Mouse (Mus musculus): ENCODE results near the gene Catsperd.
"Not testable (repeated sequence)": the region's sequence is repeated elsewhere in the genome, so short reads cannot be mapped to it uniquely, and the experiment has no call there.

Gene Catsperd

DNA sequence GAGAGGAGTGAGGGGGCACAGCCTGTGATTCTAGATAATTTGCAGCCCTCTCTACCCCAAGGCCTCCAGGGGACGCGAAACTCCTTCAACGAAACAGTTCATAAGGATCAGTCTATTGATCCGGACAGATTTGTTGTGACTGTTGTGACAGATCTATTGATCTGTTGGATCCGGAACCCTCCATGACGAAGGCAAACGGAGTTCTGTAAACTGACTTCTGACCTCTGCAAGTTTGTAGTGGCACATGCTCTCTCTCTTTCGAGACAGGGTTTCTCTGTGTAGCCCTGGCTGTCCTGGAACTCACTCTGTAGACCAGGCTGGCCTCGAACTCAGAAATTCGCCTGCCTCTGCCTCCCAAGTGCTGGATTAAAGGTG lies 15.4 kb upstream of the Catsperd start:
- not testable (repeated sequence) for DNase-seq (ENCODE audit: low spot score in 2 of 2)

DNA sequence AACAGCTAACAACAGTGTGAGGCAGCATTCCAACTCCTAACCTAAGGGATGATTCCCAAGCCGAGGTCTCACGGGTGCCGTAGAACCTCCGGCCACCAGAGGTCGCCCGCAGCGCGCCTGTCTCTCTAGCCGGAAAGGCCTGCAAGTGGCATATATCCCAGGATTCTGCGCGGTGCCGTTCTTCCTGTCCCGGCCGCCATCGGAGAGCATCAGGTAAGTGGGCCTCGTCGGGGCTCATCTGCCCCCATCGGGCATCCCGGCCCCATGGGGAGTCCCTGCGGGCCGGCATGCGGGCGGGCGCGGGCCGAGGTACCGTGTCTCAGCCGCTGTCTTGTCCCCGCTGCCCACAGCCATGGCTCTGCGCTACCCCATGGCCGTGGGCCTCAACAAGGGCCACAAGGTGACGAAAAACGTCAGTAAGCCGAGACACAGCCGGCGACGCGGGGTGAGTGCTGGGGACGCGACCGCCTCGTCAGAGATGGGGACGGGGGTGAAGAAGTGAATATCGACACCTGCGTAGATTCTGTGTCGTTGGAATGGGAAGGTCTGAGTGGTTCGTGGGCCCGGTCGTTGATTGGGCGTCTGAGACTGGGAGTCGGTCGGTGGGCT lies 14.6 kb upstream of the Catsperd start, which contains the start of gene Rpl36:
Gene Rpl36 (plus strand): TSS at position 181 of the 609 bp plus-strand sequence.
- DNase-seq (ENCODE audit: low spot score in 2 of 2): peak; percentile 83 to 92

DNA sequence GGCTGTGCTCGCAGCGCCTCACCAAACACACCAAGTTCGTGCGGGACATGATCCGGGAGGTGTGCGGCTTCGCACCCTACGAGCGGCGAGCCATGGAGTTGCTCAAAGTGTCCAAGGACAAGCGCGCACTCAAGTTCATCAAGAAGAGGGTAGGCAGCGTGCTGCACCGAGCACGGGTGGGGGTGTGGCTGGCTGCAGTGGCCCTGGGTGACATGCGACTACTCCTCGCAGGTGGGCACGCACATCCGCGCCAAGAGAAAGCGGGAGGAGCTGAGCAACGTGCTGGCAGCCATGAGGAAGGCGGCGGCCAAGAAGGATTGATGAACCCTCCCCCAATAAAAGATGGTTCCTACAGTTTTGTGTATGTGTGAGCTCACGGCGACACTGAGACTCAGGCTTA lies 14.1 kb upstream of the Catsperd start:
- DNase-seq (ENCODE audit: low spot score in 2 of 2): not testable (repeated sequence)

DNA sequence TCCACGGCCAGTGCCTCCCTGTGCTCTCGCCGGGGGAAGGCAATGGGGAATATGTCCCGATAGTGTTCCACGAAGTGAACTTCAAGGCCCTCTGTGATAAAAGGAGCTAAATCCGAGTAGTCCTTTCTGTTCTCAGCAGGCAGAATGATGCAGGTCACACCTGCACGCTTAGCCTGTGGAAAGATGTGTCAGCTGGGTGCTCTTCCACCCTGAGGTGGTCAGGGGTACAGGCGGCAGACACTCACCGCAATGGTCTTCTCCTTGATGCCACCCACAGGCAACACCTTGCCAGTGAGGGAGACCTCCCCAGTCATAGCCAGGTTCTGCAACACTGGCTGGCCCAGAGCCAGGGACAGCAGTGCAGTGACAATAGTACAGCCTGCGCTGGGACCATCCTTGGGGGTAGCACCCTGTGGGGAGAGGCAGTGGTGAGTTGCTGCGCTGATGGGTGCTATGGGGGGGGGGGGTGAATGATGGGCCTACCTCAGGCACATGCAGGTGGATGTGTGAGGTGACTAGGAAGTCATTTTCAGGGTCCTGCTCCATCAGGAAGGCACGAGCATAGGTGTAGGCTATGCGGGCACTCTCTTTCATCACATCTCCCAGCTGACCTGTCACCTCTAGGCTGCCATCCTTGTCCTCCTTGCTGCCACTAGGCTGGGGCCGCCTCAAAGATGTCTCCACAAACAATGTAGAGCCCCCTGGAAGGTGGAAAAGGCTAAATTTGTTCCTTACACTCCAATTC lies 13.4 kb upstream of the Catsperd start:
- DNase-seq (ENCODE audit: low spot score in 2 of 2): no peak

DNA sequence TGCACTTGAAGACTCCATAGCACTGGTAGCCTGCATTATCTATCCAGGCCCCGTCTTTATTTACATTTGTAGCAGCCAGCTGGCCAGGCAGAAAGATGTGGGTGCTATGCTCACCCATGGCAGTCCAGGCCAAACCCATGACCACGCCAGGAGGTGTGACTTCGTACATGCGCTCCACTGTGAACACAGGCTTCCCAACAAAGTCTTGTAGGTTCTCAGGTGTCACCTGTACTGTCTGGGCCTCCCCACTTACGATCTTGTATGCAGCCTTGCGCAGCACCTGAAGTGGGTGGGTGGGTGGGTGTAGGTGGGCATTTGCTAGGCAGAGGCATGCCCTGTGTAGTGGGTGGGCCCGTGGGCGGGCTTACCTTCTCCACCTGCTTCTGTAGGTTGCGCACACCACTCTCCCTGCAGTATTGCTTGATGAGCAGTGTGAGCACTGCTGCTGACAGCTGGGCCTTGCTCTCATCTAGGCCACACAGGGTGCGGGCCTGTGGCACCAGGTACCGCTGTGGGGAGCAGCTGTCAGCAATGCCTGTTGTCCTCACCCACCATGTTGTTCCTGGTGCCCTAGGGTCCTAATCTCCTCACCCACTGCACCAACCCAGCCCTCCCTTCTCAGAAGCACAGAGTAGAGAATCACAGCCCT lies 12.7 kb upstream of the Catsperd start:
- no peak for DNase-seq (ENCODE audit: low spot score in 2 of 2)

DNA sequence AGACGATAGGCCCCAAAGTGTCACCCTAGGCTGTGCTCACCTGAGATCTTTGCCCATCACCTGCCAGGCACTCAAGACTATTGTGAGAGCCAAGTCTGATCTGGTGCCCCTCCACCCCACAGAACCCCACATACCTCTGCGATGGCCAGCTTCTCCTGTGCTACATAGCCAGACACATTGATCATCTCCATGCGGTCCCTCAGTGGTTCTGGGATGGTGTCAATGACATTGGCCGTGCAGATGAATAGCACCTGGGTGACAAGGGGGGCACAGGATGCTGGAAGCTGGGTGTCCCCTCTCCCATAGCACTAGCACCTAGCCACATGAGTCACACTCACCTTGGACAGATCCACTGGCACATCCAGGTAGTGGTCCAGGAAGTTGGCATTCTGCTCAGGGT lies 12.2 kb upstream of the Catsperd start:
- DNase-seq (ENCODE audit: low spot score in 2 of 2): no peak

DNA sequence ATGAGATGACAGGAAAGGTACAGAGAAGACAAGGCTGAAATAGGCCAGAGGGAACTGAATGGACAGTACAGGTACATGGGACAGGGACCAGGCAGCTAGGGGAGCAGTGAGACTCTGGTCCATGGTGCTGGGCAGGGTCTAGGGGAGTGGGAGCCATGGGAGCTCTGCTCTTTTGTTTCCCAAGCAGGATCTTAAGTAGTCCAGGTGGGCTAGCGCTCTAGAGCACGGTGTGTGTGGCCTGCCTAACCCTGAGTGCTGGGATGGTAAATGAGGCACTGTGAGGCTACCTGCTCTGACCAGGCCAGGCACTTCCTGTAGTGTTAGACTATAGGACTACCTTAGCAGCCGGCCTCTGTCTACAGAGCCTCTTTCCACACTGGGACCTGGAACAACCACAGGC lies 11.2 kb upstream of the Catsperd start:
- DNase-seq (ENCODE audit: low spot score in 2 of 2): no peak

DNA sequence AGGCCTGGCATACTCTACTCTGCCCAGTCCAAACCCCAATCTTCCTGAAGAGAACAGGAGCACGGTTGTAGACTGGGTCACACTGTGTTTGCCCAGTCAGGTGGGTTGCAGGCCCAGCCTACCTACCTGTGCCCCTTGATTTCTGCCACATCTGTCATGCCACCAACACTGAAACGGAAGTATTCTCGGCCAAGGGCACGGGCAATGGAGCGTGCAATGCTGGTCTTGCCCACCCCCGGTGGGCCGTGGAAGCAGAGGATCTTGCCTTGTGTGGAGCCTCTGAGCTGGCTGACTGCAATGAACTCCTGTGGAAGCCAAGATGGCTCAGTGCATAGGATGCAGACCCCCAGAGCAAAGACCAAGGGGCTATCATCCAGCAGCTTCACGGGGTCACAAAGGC lies 10.3 kb upstream of the Catsperd start:
- DNase-seq (ENCODE audit: low spot score in 2 of 2): no peak

DNA sequence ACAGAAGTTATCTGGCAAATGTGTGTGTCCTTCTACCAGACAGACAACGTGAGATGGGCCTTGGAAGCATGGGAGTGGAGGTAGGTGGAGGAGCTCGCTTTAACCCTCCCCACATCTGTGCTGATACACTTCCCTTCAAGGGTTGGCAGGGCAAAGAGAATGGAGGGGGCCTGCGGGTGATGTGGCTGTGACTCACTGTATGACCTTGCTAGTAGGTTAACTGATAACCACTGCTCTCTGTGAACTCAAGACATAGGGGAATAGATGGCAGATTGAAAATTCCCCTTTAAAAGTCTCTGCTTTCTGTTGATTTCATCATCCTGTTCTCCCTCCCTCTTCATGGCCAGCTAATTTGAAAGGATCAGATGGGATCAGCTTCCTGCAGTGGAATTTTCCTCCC lies 2.4 kb upstream of the Catsperd start:
- no peak for DNase-seq (ENCODE audit: low spot score in 2 of 2)

DNA sequence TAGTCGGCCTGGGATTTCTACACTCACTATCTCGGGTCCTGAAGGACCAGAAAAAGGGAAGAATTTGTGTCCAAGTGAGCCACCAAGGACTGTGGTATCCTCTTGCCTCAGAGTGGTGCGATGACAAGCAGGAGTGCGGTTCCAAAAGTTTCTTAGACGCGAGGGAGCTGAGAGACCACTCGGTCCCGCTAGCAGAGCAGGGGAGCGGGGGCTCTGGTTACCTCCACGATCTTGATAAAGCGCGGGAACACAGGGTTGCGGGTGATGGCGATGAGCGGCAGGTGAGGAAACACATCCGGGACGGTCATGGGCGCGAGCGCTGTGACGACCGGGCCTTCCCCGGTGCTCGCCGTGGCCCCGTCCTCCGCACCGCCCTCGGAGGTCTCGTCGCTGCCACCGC lies 1.7 kb upstream of the Catsperd start:
- DNase-seq (ENCODE audit: low spot score in 2 of 2): no peak

DNA sequence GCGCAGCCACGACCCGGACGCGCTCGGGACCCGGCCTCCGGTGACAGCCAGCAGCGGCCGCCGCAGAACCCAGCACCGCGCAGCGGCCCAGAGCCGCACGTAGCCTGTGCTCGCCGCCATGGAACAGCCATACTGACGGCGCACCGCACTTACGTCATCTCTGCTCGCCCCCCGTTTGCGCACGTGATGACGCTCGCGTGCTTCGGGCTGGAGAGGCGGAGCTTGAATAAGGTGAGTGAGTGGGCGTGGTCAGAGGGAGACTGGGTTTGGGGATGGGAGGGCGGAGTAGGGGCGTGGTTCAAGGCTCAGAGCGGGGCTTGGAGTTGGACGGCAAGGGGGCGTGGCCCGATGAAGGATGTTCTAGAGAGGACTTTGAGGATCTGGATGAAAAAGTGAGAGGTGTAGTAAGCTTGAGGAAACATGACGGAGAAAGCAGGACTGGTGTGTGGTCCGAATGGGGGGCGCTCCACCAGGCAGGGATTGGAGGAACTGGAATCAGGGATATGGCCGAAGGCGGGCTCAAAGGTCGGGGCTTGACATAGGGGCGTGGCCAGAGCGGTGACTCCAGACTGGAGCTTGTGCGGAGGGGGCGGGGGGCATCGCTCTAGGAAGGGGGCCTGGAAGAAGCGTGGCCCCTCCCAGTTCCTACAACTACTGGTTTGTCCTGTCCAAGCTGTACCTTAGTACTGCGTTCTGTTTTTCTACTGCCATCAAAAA lies 1.0 kb upstream of the Catsperd start, which contains the start of gene Lonp1:
Gene Lonp1 (minus strand): TSS at position 134 of the 717 bp plus-strand sequence.
- DNase-seq (ENCODE audit: low spot score in 2 of 2): peak; percentile 94 to 95

DNA sequence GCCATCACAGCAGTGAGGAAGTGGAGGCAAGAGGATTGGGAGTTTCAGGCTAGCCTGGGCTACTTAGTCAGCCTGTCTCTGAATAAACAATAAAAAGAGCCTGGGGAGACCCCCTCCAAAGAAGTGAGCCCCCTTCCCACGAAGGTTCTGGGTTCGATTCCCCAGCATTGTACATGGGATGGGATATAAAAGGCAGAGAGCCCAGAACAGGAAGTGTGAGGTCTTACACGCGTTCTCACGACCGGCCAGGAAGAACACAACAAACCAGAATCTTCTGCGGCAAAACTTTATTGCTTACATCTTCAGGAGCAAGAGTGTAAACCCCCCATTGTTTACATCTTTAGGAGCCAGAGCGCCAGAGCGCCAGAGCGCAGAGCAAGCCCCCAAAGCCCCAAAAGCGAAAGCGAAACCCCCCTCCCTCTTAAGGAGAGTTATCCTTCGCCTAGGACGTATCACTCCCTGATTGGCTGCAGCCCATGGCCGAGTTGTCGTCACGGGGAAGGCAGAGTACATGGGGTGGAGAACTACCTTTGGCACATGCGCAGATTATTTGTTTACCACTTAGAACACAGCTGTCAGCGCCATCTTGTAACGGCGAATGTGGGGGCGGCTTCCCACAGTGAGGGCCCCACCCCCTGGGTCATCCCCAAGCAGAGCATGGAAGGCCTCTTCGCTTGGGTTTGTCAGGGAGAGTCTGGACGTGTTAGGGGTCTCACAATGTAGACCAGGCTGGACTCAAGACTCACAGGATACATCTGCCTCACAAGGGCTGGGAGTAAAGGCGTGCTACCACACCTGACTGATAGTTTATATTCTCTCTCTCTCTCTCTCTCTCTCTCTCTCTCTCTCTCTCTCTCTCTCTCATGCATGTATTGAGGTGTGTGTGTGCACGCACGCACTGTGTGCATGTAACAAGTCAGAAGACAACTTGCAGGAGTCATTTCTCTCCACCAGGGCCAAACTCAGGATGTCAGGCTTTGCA lies 2.1 kb downstream of the Catsperd start:
- not testable (repeated sequence) for DNase-seq (ENCODE audit: low spot score in 2 of 2)

DNA sequence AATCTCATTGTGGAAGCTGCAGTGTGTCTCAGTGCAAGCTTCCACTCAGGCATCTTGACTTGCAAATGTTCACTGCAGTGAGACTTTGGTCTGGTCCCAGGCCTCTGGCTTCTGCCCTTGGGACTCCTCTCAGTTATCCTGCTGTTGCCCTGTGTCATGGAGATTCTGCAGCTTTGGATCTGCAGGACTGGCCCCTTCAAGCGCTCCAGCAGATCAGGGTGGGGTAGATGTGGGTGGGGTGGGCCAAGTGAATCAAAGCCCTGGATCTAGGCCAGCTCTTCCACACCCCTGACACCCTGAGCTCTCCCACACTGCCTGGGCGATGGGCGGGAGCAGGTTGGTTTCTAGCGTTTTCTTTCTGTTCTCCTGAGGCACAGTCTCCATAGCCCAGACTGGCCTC lies 3.9 kb downstream of the Catsperd start:
- DNase-seq (ENCODE audit: low spot score in 2 of 2): no peak

DNA sequence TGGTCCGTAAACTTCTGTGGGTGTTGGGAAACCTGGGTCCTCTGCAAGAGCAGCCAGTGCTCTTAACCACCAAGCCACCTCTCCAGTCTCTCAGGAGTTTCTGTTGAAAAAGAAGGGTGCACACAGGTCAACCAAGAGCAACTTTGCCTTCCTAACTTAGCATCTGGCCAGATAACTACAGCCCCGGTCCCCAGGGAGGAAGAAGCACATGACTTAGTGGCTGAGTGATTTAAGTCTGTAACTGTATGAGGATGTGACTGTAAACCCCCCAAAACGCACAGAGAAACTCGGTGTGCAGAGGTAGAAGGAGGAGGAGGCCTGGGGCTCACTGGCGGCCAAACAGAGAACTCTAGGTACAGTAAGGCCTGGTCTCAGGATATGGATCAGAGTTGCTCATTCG lies 6.1 kb downstream of the Catsperd start:
- DNase-seq (ENCODE audit: low spot score in 2 of 2): no peak

DNA sequence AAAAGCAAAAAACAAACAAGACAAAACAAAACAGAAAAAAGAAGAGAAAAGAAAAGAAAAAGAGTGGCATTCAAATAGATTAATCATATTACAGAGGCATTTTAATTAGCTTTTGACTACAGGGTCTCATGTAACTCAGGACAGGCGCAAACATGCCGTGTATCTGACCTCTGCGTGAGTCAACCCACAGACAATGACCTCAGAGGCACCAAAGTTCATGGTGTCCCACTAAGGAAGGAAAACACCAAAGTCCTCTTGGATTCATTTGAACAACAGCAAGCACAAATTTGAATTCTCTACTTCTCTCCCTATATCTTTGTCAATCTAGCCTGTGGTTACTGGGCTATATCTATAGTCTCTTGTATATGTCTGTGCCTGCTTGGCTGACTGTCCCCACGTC lies 15.3 kb downstream of the Catsperd start:
- DNase-seq (ENCODE audit: low spot score in 2 of 2): no peak

DNA sequence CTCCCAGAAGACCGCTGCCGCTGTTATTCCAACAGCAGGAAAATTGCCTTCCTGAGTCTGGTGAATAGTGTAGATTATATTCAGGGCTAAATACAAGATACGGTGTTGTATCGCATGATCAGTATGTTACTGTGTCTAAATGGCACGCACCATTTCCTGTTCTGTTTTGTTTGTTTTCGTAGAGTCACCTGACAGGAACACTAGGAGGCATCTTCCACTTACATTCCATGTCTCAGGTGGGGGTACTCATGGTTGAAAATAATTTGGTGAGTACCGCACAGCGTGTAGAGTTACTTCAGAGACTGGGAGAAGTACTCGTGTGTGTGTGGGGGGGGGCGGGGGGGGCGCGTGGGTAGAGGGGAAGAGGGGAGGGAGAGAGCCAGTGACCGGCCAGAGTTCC lies 19.6 kb downstream of the Catsperd start:
- DNase-seq (ENCODE audit: low spot score in 2 of 2): no peak

DNA sequence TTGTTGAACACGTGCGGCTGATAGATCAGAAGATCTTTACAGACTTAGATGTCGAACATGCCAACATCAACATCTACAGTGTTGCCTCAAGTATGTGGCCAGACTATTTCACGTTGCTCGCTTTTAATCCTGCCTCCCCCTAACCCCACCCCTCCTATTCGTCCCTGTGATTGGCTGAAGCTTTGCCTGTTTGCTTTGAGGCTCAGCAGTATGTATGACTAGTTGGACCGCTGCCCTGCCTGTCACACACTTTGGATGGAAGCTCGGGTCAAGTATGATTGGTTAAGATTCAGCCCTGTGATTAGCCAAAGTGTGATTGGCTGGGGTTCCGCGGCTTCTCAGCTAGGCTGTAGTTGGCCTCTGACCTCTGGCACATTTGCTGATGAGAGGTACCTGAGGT lies 23.9 kb downstream of the Catsperd start:
- no peak for DNase-seq (ENCODE audit: low spot score in 2 of 2)

DNA sequence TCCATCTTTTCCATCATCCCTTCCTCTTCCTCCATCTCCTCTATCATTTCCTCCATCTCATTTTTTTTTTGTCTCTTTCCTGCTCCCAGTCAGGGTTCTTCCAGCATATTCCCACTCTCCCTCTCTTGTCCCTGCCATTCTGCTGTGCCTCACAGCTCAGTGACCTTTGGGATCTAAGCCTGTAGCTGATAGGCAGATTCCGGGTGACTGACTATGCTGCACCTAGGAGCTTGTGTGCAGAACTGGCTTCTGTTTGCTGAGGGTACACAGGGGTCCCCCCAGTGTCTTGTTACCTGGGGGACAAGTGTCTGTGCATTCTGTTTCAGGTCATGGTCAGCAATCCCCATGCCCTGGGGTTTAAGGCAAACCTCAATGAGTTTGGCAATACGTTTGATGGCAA lies 26.8 kb downstream of the Catsperd start:
- no peak for DNase-seq (ENCODE audit: low spot score in 2 of 2)

DNA sequence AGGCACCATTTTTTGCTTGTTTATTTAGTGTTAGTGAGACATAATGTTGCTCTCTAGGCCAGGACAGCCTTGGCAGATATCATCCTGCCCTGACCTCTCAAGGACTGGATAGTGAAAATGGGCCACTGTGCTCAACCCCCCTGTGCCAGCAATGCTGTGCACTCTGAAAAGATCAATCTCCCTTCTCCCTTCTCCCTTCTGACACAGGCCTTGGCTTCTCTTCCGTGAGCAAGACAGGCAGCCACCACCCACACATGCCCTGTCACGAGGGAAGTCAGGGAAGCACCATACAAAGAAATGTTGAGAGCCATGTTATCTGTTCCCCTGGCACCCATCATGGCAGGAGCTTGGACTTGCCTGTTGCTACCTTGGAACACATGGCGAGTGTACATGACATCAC lies 27.4 kb downstream of the Catsperd start:
- no peak for DNase-seq (ENCODE audit: low spot score in 2 of 2)

DNA sequence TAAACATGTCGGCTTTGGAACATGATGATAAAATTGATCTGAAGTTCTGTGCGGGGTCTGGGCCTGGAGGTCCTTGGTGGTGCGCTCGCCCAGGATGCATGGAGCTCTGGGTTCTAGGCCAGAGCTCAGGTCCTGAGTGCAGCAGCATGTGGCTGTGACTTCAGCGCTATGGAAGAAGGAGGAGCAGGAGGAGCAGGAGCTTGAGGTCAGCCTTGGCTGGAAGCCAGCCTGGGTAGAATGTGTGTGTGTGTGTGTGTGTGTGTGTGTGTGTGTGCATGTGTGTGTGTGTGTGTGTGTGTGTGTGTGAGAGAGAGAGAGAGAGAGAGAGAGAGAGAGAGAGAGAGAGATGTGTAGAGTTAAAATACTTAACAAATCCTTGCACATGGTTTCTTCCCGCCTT lies 28.2 kb downstream of the Catsperd start:
- DNase-seq (ENCODE audit: low spot score in 2 of 2): no peak

DNA sequence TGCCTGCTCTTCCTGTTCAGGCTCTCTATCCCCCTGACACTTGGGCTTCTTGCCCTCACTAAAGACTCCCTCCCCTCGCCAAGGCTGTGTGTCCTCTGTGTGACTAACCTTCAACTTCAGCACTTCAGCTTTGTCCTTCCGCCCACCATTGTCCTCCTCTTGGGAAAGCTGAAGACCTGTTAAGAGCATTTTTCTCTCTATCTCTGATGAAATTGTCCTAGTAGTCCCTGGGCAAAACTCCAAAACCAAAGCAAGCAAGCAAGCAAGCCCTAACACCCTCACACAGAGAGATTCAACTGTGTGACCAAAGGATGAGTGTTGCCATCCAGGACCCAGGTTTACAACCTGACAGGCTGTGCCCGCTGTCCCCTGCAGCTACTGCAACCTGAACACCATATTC lies 35.7 kb downstream of the Catsperd start:
- DNase-seq (ENCODE audit: low spot score in 2 of 2): no peak

Data from thymus, postnatal 10 days (tissue).